Mouse (Mus musculus) forebrain, embryonic 13.5 days (tissue): Measurements from ENCODE around the gene Kcnn4. TPM values are rescaled to one million over a fixed set of nuclear protein-coding genes. Genes with fewer than 3 reads are reported as not detected.

Experiments used
- ATAC-seq: fragments of 200-750 bp; cut with Nextera tagmentation; 2 replicates; pipeline ENCODE4 v1.8.0; 2017
- H3K27ac ChIP-seq: fragments of 300-500 bp; sonication (generic); 2 replicates; pipeline ENCODE4 v1.5.1; 2015; ENCODE audit warnings: inconsistent platforms, mild to moderate bottlenecking, moderate library complexity
- H3K27me3 ChIP-seq: fragments of 300-500 bp; sonication (generic); 2 replicates; pipeline ENCODE4 v1.6.1; 2015; ENCODE audit warnings: mild to moderate bottlenecking, inconsistent platforms
- H3K36me3 ChIP-seq: fragments of 300-500 bp; sonication (generic); 2 replicates; pipeline ENCODE4 v1.6.1; 2015; ENCODE audit warnings: mild to moderate bottlenecking, inconsistent platforms; ENCODE audit not compliant: poor library complexity, severe bottlenecking
- H3K4me1 ChIP-seq: fragments of 300-500 bp; sonication (generic); 2 replicates; pipeline ENCODE4 v1.6.1; 2015; ENCODE audit warnings: inconsistent platforms
- H3K4me2 ChIP-seq: fragments of 300-500 bp; sonication (generic); 2 replicates; pipeline ENCODE4 v1.6.1; 2015; ENCODE audit warnings: inconsistent platforms, mild to moderate bottlenecking, moderate library complexity
- H3K4me3 ChIP-seq: fragments of 300-500 bp; sonication (generic); 2 replicates; pipeline ENCODE4 v1.5.1; 2015; ENCODE audit warnings: mild to moderate bottlenecking, inconsistent platforms
- H3K9ac ChIP-seq: fragments of 300-500 bp; sonication (generic); 2 replicates; pipeline ENCODE4 v1.6.1; 2015; ENCODE audit warnings: mild to moderate bottlenecking, inconsistent platforms
- H3K9me3 ChIP-seq: fragments of 300-500 bp; sonication (generic); replicated peaks from 2 replicates; pipeline ENCODE4 v1.6.1; 2016; ENCODE audit warnings: inconsistent platforms
- WGBS: fragments of 180-500 bp; shearing (Covaris S2); methylation state at CpG from one replicate; pipeline ENCODE4 v1.1.7; 2015; 5-methylcytosine and 5-hydroxymethylcytosine counted together
- polyA plus RNA-seq: library from polyadenylated mRNA; unstranded; fragments of >200 nt; fragmentation: Nextera tagmentation; extraction: Ambion mirVana; gene quantifications from 2 replicates; pipeline ENCODE4 v1.2.1, GENCODE M21; 2015

Gene Kcnn4
- polyA plus RNA-seq, 1 experiment from 2014 or later: 0.40 TPM

DNA sequence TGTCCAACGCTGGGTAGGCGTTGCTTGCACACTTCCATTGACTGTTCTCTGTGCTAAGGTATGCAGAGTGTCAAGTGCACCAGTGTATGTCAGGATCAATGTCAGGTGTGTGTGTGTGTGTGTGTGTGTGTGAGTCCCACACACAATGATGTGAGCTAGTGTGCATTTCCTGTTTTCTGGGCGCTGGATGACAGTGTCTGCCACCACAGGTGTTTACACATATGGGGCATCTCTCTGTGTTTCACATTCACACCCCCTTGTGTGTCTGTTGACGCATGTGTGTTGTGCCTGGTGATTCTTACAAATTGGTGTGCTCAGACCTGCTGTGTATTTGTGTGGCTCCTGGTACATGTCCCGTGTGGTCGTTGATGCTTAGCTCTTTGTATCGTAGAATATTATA is 1.1 kb upstream of the Kcnn4 start:
- 0 out of 2 replicates have a peak, but pooled peaks cover 2% of the 10 kb centered on the region for H3K27me3 ChIP-seq
- no peaks in the 10 kb centered on the region for H3K9me3 ChIP-seq
- no peaks in the 10 kb centered on the region for H3K36me3 ChIP-seq

DNA sequence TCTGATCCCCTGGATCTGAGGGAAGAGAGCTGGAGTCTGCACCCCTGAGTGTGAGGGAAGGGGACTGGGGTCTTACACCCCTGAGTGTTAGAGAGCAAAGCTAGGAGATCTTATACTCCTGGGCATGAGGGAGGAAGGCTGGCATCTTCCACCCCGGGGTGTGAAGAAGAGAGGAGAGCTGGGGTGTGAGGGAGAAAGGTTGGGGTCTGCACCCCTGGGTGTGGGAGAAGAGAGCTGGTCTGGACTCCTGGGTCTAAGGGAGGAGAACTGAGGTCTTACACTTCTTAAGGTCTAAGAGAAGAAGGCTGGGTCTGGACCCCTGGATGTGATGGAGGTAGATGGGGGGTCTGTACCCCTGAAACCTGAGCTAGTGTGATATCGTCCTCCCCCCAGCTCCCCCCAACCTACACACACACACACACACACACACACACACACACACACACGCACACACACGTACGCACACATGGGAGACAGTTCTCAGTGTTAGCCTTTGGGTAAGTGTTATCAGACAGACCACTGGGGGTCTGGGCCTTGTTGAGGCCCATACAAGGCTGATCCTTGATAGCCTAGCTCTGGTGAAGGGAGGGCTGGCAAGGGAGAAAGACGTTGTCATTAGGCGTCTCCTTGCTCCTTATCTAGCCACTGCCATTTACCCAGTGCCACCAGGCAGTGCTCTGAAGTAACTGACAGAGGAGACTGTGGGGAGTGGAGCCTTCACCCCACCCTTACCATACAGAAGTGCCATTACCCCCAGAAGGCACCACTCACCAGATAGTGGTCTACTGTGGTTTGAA is 1.1 kb downstream of the Kcnn4 start:
- Histone ChIP-seq H3K27ac (no peak overlapping the region), H3K9me3 (no peaks in the 10 kb centered on the region), H3K27me3 (0 out of 2 replicates have a peak, but pooled peaks cover under 1% of the 10 kb centered on the region), H3K36me3 (no peaks in the 10 kb centered on the region), H3K4me2 (no peak overlapping the region), H3K4me3 (no peak overlapping the region), H3K9ac (no peak overlapping the region), H3K4me1 (peaks cover 11% of the 10 kb centered on the region)
- no peak for ATAC-seq
- WGBS: 81% methylated on average over 7 of the region's 7 CpGs

More for the DNA sequence above, 1.1 kb upstream of the Kcnn4 start:
- Histone ChIP-seq H3K4me3 (no peak overlapping the region), H3K4me2 (no peak overlapping the region), H3K27ac (no peak overlapping the region), H3K4me1 (peaks cover 11% of the 10 kb centered on the region), H3K9ac (no peak overlapping the region)
- ATAC-seq: no peak
- 91% methylated on average over 7 of the region's 7 CpGs for WGBS

DNA sequence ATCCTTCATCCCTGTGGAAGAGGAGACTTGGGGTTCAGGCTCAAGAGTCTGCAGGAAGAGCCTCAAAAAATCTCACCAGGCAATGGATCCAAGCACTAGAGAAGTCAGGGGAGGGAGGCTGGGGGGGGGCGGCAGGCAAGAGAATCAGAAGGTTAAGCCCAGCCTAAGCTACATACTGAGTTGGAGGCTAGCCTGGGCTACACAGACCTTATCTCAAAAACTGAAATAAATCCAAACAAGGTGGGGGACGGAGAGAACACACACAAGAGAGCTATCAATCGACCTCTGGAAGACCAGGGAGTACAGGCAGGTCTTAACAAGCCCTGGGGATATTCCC is 1.7 kb downstream of the Kcnn4 start:
- Histone ChIP-seq H3K36me3 (no peaks in the 10 kb centered on the region), H3K9me3 (no peaks in the 10 kb centered on the region), H3K4me3 (no peak overlapping the region), H3K4me1 (peaks cover 12% of the 10 kb centered on the region), H3K9ac (no peak overlapping the region), H3K4me2 (no peak overlapping the region), H3K27ac (no peak overlapping the region), H3K27me3 (peaks cover 6% of the 10 kb centered on the region; the same call in 1 of the 2 replicates)
- ATAC-seq: no peak
- WGBS: 65% methylated on average over 3 of the region's 3 CpGs

DNA sequence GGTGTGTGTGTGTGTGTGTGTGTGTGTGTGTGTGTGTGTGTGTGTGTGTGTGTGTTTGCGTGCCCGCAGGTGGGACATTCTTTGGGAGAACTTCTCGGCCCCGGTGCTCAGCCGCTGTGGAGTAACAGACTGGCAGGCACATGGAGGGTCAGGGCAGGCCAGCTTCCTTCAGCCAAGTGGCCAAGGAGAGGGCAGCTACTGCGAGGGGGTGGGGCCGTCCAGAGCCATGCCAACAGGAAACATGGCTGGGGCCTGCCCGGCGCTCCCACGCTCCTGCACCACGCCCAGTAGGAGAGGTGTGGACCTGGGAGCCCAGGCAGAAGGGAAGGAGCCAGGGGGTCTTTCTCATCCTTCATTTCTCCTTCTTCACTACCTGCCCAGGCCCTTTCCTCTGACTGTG is 2.2 kb downstream of the Kcnn4 start:
- no peak for ATAC-seq
- WGBS: 90% methylated on average over 9 of the region's 11 CpGs
- Histone ChIP-seq H3K9ac (no peak overlapping the region), H3K36me3 (no peaks in the 10 kb centered on the region), H3K4me3 (no peak overlapping the region), H3K27ac (no peak overlapping the region), H3K4me1 (peaks cover 17% of the 10 kb centered on the region), H3K9me3 (no peaks in the 10 kb centered on the region), H3K4me2 (no peak overlapping the region), H3K27me3 (peaks cover 11% of the 10 kb centered on the region; the same call in 1 of the 2 replicates)

DNA sequence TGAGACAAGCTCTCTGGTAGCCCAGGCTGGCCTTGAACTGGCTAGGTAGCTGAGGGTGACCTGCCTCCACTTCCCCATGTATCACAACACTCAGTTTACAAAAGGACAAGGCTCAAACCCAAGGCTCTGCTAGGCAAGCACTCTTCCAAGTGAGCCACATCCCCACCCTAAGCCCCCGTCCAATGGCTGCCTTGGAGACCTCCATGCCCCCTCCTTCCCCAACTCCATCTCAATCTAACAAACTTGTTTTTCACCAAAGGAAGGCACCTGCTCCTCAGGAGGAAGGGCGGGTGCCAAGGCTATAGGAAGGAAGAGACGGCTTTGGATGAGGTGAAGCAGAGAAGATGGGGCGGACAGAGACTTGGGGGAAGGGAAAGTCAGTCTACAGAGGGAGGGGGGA is 2.7 kb downstream of the Kcnn4 start:
- peaks cover 20% of the 10 kb centered on the region for H3K4me1 ChIP-seq
- no peak overlapping the region for H3K9ac ChIP-seq
- no peaks in the 10 kb centered on the region for H3K36me3 ChIP-seq
- H3K27me3 ChIP-seq: peaks cover 14% of the 10 kb centered on the region; the same call in 1 of the 2 replicates
- 75% methylated on average over 4 of the region's 4 CpGs for whole genome bisulfite sequencing
- ATAC-seq: no peak
- no peaks in the 10 kb centered on the region for H3K9me3 ChIP-seq
- no peak overlapping the region for H3K4me2 ChIP-seq
- no peak overlapping the region for H3K27ac ChIP-seq
- no peak overlapping the region for H3K4me3 ChIP-seq

DNA sequence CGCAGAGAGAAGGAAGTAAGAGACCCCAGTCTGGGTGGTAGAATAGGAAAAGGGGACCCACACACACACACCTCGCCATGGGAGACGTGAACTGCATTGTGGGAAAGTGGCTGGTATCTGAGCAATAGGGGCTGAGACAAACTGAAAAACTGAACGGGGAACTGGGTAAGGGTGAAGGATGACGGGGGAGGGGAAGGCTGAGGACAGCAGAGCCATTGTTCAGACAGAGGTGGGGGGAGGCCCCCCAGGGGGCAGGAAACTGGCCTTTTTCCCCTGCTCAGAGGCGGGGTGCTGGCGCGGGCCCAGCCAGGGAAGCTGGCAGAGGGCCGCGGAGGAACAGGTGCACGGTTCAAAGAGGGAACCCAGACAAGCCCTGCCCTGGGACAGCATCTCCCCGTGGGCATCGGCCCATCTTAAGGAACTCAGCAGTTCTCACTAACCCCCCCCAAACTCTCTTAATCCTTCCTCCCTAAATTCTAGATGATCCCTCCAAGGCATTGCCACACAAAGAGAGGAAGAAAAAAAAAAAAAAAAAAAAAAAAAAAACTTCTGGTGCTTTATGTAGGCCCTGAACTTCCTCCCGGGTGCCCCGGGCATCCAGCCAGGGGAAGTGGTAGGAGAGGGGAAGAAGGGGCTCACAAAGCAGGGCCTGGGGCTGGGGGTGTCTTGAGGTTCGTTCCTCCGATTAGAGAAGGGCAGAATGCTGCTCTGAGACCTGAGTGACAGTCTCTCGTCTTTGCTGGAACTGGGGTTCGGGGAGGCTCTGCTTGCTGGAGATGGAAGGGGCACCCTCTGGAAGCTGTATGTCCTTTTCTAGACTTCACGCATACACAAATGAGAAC is 3.7 kb downstream of the Kcnn4 start:
- 22% methylated on average over 16 of the region's 20 CpGs for WGBS

DNA sequence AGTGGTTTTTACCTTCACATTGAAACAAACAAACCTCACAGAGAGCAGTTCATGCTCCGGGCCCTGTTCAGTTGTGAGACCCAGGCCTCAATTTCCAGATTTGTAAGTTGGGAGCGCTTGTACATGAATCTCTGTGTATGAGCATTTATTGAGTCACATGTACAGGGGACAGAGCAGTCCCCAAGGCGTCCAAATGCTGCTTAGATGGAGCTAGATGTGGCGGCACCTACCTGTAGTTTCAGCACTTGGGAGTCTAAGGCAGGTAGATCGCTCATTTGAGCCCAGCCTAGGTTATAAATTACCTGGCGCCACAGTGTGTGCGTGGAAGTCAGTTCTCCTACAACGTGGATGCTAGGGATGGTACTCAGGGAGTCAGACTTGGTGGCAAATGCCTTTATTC is 6.4 kb downstream of the Kcnn4 start:
- no peaks in the 10 kb centered on the region for H3K9me3 ChIP-seq
- no peak overlapping the region for H3K27ac ChIP-seq
- H3K4me1 ChIP-seq: peaks cover 20% of the 10 kb centered on the region
- H3K4me3 ChIP-seq: no peak overlapping the region
- H3K36me3 ChIP-seq: no peaks in the 10 kb centered on the region
- 92% methylated on average over 8 of the region's 8 CpGs for WGBS
- H3K4me2 ChIP-seq: no peak overlapping the region
- ATAC-seq: no peak
- no peak overlapping the region for H3K9ac ChIP-seq
- peaks cover 17% of the 10 kb centered on the region; the same call in 1 of the 2 replicates for H3K27me3 ChIP-seq

More for the DNA sequence above, 3.7 kb downstream of the Kcnn4 start:
- Histone ChIP-seq H3K9me3 (no peaks in the 10 kb centered on the region), H3K27ac (peak overlapping the region; percentile 68), H3K27me3 (peaks cover 17% of the 10 kb centered on the region; the same call in 1 of the 2 replicates), H3K9ac (0 out of 2 replicates have a peak overlapping the region, but pooled peaks have one; percentile 45), H3K4me2 (peak overlapping the region; percentile 46), H3K36me3 (no peaks in the 10 kb centered on the region), H3K4me1 (peaks cover 20% of the 10 kb centered on the region), H3K4me3 (no peak overlapping the region)
- ATAC-seq: peak; percentile 69

DNA sequence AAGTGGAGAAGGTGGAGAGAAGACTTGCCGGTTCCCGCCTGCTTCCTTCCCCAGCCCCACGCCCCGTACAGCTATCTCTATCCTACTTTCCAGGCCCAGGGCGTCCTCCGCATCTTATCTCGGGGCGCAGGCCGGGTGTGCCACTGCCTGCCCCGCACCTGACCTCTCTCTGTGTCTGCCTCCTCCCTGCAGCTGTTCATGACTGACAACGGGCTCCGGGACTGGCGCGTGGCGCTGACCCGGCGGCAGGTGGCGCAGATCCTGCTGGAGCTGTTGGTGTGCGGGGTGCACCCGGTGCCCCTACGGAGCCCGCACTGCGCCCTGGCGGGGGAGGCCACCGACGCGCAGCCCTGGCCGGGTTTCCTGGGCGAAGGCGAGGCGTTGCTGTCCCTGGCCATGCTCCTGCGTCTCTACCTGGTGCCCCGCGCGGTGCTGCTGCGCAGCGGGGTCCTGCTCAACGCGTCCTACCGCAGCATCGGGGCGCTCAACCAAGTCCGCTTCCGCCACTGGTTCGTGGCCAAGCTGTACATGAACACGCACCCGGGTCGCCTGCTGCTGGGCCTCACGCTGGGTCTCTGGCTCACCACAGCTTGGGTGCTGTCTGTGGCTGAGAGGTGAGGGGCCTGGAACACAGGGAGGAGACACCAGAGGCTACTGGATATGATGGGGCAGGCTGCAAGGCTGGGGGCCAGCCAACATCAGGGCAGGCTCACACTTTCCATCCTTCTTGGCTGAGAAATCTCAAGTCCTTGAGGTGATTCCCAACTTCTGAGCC is 7.2 kb downstream of the Kcnn4 start:
- Histone ChIP-seq H3K4me2 (peak overlapping the region; percentile 57), H3K9ac (peak overlapping the region; percentile 50), H3K27ac (no peak overlapping the region), H3K9me3 (no peaks in the 10 kb centered on the region), H3K36me3 (no peaks in the 10 kb centered on the region), H3K4me1 (peaks cover 20% of the 10 kb centered on the region), H3K4me3 (peak overlapping the region; percentile 31), H3K27me3 (peaks cover 17% of the 10 kb centered on the region; the same call in 1 of the 2 replicates)
- ATAC-seq: peak; percentile 57; the same call in 1 of the 2 replicates
- WGBS: 9% methylated on average over 47 of the region's 49 CpGs

DNA sequence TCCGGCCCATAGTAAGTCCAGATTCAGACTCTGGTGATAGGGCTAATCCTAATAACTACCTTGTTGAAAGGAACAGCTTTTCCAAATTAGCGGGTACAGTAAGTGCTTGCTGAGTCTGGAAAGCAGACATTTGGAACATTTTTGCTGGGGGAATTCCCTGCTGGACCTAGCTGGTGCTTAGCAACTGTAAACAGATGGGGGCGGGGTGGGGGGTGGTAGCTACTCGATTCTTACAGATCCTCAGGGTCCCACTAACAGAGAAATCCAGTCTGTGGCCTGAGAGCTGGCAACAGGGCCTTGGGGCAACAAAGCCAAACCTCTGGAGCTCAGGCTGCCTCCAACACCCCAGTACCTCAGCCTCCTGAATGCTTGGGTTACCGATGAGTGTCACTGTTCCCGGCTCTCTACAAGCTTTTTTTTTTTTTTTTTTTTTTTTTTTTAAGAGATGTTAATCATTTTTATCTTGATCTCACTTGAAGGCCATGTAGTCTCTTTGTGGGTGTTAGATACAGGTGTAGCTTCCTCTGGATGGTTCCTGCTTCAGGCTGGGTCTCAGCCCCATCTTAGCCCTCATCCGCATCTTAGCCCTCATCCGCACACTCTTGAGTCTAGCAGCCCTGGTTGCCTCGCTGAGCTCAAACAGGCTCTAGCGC is 8.1 kb downstream of the Kcnn4 start:
- Histone ChIP-seq H3K4me2 (no peak overlapping the region), H3K9me3 (no peaks in the 10 kb centered on the region), H3K36me3 (no peaks in the 10 kb centered on the region), H3K4me3 (no peak overlapping the region), H3K27ac (no peak overlapping the region), H3K9ac (no peak overlapping the region), H3K27me3 (peaks cover 17% of the 10 kb centered on the region; the same call in 1 of the 2 replicates), H3K4me1 (peaks cover 19% of the 10 kb centered on the region)
- 74% methylated on average over 10 of the region's 10 CpGs for WGBS
- ATAC-seq: no peak

DNA sequence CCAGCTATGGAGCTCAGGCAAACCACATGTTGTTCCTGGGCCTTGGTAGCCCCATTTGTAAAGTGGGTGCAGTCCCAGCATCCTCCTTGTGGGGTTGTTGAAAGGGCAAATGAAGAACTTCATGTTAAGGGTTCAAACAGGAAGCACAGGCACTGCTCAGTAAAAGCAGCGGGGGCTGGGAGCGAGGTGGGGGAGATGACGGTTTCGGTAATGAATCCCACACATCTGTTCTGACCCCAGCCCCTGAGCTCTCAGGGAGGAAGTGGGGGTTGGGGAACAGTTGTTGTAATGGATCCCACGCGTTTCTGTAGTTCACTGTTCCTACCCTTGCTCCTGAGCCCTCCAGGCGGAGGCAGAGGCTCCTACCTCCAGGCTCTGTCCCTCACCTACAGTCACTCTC is 9.9 kb downstream of the Kcnn4 start:
- Histone ChIP-seq H3K9me3 (no peaks in the 10 kb centered on the region), H3K27ac (no peak overlapping the region), H3K4me1 (peaks cover 9% of the 10 kb centered on the region), H3K4me2 (no peak overlapping the region), H3K9ac (no peak overlapping the region), H3K36me3 (no peaks in the 10 kb centered on the region), H3K27me3 (peaks cover 17% of the 10 kb centered on the region; the same call in 1 of the 2 replicates), H3K4me3 (no peak overlapping the region)
- ATAC-seq: no peak
- WGBS: 69% methylated on average over 7 of the region's 7 CpGs

DNA sequence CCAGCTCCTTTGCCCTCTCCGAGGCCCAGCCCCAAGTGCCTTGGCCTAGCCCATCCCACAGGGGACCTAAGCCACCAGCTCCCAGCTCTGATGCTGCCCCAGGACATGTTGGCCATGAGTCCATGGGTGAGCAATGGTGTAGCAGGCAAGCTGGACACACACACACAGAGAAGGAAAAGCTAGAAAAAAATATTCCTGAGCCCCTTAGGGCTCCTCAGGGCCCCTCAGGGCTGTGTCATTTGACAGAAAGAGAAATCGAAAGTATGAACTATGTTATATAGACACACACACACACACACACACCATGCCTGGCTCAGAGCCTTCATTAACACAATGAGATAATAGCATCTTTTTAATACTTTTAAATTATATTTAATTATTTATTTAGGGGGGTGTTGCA is 10.3 kb downstream of the Kcnn4 start:
- Histone ChIP-seq H3K9ac (no peak overlapping the region), H3K9me3 (no peaks in the 10 kb centered on the region), H3K36me3 (no peaks in the 10 kb centered on the region), H3K27me3 (peaks cover 17% of the 10 kb centered on the region; the same call in 1 of the 2 replicates), H3K4me2 (no peak overlapping the region), H3K4me1 (peaks cover 9% of the 10 kb centered on the region), H3K4me3 (no peak overlapping the region), H3K27ac (no peak overlapping the region)
- no peak for ATAC-seq
- 81% methylated on average over 2 of the region's 2 CpGs for WGBS
